Mouse (Mus musculus) gastrocnemius, adult 8-10 months (tissue): ENCODE measurements around the gene Zfand4. TPM values are rescaled to one million over a fixed set of nuclear protein-coding genes. Genes with fewer than 3 reads are reported as not detected.
A peak's percentile ranks its signal among the peaks of the same experiment; 100 is the strongest.
"Not testable (repeated sequence)": the region's sequence is repeated elsewhere in the genome, so short reads cannot be mapped to it uniquely, and the experiment has no call there.

Experiments used
- DNase-seq, 2 experiments: peaks; one replicate each; pipeline ENCODE4 v3.0.0; 2022; ENCODE audit warnings: low spot score in 2 of 2
- total RNA-seq, 4 experiments: library from RNA; stranded (reverse); gene quantifications; 2 replicates each; pipeline ENCODE4 v1.2.4; 2022

Zfand4 gene
- under 1 TPM; 0.16 to 0.88 (median 0.58) TPM for total RNA-seq

GRCm38 (mm10) chr6:116264018-116264651, at the start of gene Zfand4:
Gene Zfand4 (plus strand): TSS chr6:116264222.
- peak; percentile 77 to 80 for DNase-seq

- no peak for DNase-seq
Measured at GRCm38 (mm10) chr6:116227767-116228166, 36.3 kb upstream of the Zfand4 start.

- peak; percentile 20 to 29 for DNase-seq
Measured at GRCm38 (mm10) chr6:116228785-116229525, 35.1 kb upstream of the Zfand4 start.

- not testable (repeated sequence) for DNase-seq
Measured at GRCm38 (mm10) chr6:116234821-116235220, 29.2 kb upstream of the Zfand4 start.

GRCm38 (mm10) chr6:116235336-116235735, 28.7 kb upstream of the Zfand4 start:
- no peak for DNase-seq

GRCm38 (mm10) chr6:116238083-116238482, 25.9 kb upstream of the Zfand4 start:
- no peak for DNase-seq

- DNase-seq, result no peak
Measured at GRCm38 (mm10) chr6:116240371-116240770, 23.7 kb upstream of the Zfand4 start.

- DNase-seq, result no peak
Measured at GRCm38 (mm10) chr6:116259649-116260048, 4.4 kb upstream of the Zfand4 start.

GRCm38 (mm10) chr6:116260481-116260880, 3.5 kb upstream of the Zfand4 start:
- no peak for DNase-seq

- no peak for DNase-seq
Measured at GRCm38 (mm10) chr6:116262824-116263223, 1.2 kb upstream of the Zfand4 start.

- DNase-seq, result no peak
Measured at GRCm38 (mm10) chr6:116264836-116265235, 814 bp downstream of the Zfand4 start.

GRCm38 (mm10) chr6:116265603-116266002, 1.6 kb downstream of the Zfand4 start:
- no peak for DNase-seq

- no peak for DNase-seq
Measured at GRCm38 (mm10) chr6:116266273-116267109, 2.5 kb downstream of the Zfand4 start.

GRCm38 (mm10) chr6:116267110-116267423, 3.0 kb downstream of the Zfand4 start:
- no peak for DNase-seq

GRCm38 (mm10) chr6:116275695-116276094, 11.7 kb downstream of the Zfand4 start:
- DNase-seq, result no peak

- no peak for DNase-seq
Measured at GRCm38 (mm10) chr6:116278679-116279317, 14.8 kb downstream of the Zfand4 start.

- no peak for DNase-seq
Measured at GRCm38 (mm10) chr6:116281014-116281413, 17.0 kb downstream of the Zfand4 start.

- no peak for DNase-seq
Measured at GRCm38 (mm10) chr6:116282546-116282945, 18.5 kb downstream of the Zfand4 start.

- DNase-seq, result no peak
Measured at GRCm38 (mm10) chr6:116283280-116283679, 19.3 kb downstream of the Zfand4 start.

GRCm38 (mm10) chr6:116286321-116286720, 22.3 kb downstream of the Zfand4 start:
- no peak for DNase-seq

- no peak for DNase-seq
Measured at GRCm38 (mm10) chr6:116286870-116287575, 23.0 kb downstream of the Zfand4 start.
